Mouse (Mus musculus) forebrain, embryonic 14.5 days (tissue): Measurements from ENCODE around the gene Ctnnb1. TPM values are rescaled to one million over a fixed set of nuclear protein-coding genes. Genes with fewer than 3 reads are reported as not detected.
"Not testable (repeated sequence)": the region's sequence is repeated elsewhere in the genome, so short reads cannot be mapped to it uniquely, and the experiment has no call there.

ENCODE experiments used
- ATAC-seq: fragments of 200-750 bp; cut with Nextera tagmentation; 2 replicates; pipeline ENCODE4 v1.8.0; 2017; ENCODE audit warnings: mild to moderate bottlenecking, moderate library complexity
- DNase-seq: peaks from one replicate; pipeline ENCODE4 v3.0.0-alpha.2; 2015; ENCODE audit warnings: low spot score
- H3K27ac ChIP-seq: fragments of 300-500 bp; sonication (generic); 2 replicates; pipeline ENCODE4 v1.5.1; 2014; ENCODE audit warnings: low read depth, mild to moderate bottlenecking, control low read depth, low read length, moderate library complexity
- H3K27me3 ChIP-seq: fragments of 300-500 bp; sonication (generic); replicated peaks from 2 replicates; pipeline ENCODE4 v1.6.1; 2014; ENCODE audit warnings: low read length, control low read depth, mixed read lengths; ENCODE audit not compliant: control insufficient read depth, insufficient read depth
- H3K36me3 ChIP-seq: fragments of 300-500 bp; sonication (generic); 2 replicates; pipeline ENCODE4 v1.6.1; 2014; ENCODE audit warnings: low read length, control low read depth; ENCODE audit not compliant: control insufficient read depth, insufficient read depth
- H3K4me1 ChIP-seq: fragments of 300-500 bp; sonication (generic); 2 replicates; pipeline ENCODE4 v1.6.1; 2014; ENCODE audit warnings: antibody characterized with exemption, low read length, control low read depth; ENCODE audit not compliant: control insufficient read depth, insufficient read depth
- H3K4me2 ChIP-seq: fragments of 300-500 bp; sonication (generic); 2 replicates; pipeline ENCODE4 v1.6.1; 2014; ENCODE audit warnings: mild to moderate bottlenecking, control low read depth, low read length
- H3K4me3 ChIP-seq: fragments of 300-500 bp; sonication (generic); 2 replicates; pipeline ENCODE4 v1.5.1; 2014; ENCODE audit warnings: low read depth, low read length, control low read depth
- H3K9ac ChIP-seq: fragments of 300-500 bp; sonication (generic); 2 replicates; pipeline ENCODE4 v1.6.1; 2014; ENCODE audit warnings: mild to moderate bottlenecking, low read length, control low read depth, moderate library complexity
- H3K9me3 ChIP-seq: fragments of 300-500 bp; sonication (generic); replicated peaks from 2 replicates; pipeline ENCODE4 v1.6.1; 2016; ENCODE audit warnings: low read length, control low read depth, mixed read lengths; ENCODE audit not compliant: control insufficient read depth
- WGBS: fragments of 180-500 bp; shearing (Covaris S2); extraction: QIAGEN DNeasy Blood & Tissue Kit; methylation state at CpG from one replicate; pipeline ENCODE4 v1.1.7; 2014; 5-methylcytosine and 5-hydroxymethylcytosine counted together
- polyA plus RNA-seq: library from polyadenylated mRNA; unstranded; fragments of >200 nt; fragmentation: Nextera tagmentation; extraction: Ambion mirVana; gene quantifications from 2 replicates; pipeline ENCODE4 v1.2.1, GENCODE M21; 2014

Ctnnb1 gene
- polyA plus RNA-seq, 1 experiment from 2014 or later: 853 TPM

DNA sequence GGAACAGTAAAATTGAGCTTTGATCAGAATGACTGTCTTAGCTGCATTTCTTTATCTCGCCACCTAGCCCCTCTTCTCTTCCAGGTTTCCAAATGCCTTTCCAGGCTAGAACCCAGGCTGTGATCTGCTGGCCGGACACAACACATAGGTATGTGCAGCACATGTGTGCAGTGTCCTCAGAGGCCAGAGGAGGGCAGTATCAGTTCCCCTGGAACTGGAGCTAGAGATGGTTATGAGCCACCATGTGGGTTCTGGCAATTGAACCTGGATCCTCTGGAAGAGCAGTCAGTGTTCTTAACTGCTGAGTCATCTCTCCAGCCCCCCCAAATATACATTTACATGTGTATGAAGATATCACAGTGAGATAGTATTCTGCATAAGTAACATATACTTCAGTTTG, 11.4 kb upstream of the Ctnnb1 start:
- H3K4me2 ChIP-seq, H3K9ac ChIP-seq, H3K4me3 ChIP-seq, ATAC-seq, H3K4me1 ChIP-seq, H3K36me3 ChIP-seq, H3K27me3 ChIP-seq, H3K9me3 ChIP-seq, DNase-seq, H3K27ac ChIP-seq: not testable (repeated sequence)
- WGBS: 96% methylated on average over 2 of the region's 2 CpGs

DNA sequence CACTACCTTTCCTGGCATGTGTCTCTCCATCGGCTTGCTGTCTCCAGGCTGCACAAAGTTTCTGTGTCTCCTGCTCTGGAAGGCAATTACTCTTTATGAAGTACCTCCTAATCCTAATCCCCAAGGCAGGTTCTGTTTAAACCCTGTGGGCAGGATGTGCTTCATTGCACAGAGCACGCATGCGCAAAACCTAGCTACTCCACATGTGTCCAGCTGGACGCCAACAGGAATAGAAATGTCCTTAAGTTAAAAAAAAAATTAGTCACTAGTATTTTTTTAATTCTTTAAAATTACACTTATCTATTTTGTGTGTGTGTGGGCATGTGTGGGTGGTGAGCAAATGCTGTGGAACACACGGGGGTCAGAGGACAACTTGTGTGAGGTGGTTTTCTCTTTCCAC, 10.8 kb upstream of the Ctnnb1 start:
- ATAC-seq (no peak), DNase-seq (no peak)
- no peaks in the 10 kb centered on the region for H3K9me3 ChIP-seq
- H3K36me3 ChIP-seq: no peaks in the 10 kb centered on the region
- no peak overlapping the region for H3K4me2 ChIP-seq
- H3K27me3 ChIP-seq: no peaks in the 10 kb centered on the region
- 84% methylated on average over 5 of the region's 5 CpGs for WGBS
- H3K4me1 ChIP-seq: no peaks in the 10 kb centered on the region
- H3K9ac ChIP-seq: no peak overlapping the region
- no peak overlapping the region for H3K27ac ChIP-seq
- H3K4me3 ChIP-seq: no peak overlapping the region

DNA sequence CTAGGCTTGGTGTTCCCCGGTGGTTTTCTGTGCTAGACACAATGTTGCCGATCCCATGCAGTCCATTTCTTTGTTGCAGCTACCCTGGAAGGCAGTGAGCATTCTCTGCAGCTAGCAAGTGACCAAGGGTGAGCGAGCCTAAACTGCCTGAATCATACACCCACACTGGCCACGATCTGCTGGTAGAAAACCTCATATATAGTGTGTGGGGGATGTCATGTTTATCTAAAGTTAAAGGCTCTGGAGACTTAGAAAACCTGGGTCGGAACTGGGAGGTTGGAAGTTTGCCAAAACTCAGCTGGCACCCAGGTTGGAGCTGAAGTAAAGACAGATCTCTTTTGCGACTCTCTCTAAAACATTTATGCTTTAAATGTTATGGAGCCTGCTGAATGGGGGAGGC, 10.4 kb upstream of the Ctnnb1 start:
- H3K4me3 ChIP-seq: no peak overlapping the region
- ATAC-seq: no peak
- no peaks in the 10 kb centered on the region for H3K27me3 ChIP-seq
- H3K9ac ChIP-seq: no peak overlapping the region
- H3K4me2 ChIP-seq: no peak overlapping the region
- H3K27ac ChIP-seq: no peak overlapping the region
- H3K9me3 ChIP-seq: no peaks in the 10 kb centered on the region
- H3K4me1 ChIP-seq: no peaks in the 10 kb centered on the region
- no peak for DNase-seq
- no peaks in the 10 kb centered on the region for H3K36me3 ChIP-seq
- 48% methylated on average over 6 of the region's 6 CpGs for WGBS

DNA sequence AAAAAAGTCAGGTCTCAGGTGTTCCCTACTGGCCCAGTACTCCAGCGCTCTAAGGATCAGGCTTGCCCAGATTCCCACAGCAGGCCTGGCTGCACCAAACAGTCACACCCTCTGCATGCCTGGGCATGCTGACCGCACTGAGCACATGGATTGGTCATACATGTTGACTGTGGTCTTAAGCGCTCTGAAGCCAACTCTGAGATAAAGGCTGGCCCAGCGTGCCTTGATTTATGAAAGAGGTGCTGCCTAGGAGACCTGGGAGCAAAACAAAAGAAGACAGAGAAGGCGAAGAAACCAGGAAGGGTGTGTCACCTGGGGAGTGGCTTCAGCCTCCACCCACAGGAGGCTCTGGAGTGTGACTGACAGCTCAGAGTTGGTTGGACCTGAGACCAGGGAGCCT, 9.9 kb upstream of the Ctnnb1 start:
- H3K4me1 ChIP-seq: no peaks in the 10 kb centered on the region
- H3K27ac ChIP-seq: no peak overlapping the region
- DNase-seq (no peak), ATAC-seq (no peak)
- H3K4me3 ChIP-seq: no peak overlapping the region
- H3K9me3 ChIP-seq: no peaks in the 10 kb centered on the region
- no peak overlapping the region for H3K9ac ChIP-seq
- H3K4me2 ChIP-seq: no peak overlapping the region
- 76% methylated on average over 5 of the region's 5 CpGs for WGBS
- no peaks in the 10 kb centered on the region for H3K36me3 ChIP-seq
- H3K27me3 ChIP-seq: no peaks in the 10 kb centered on the region

DNA sequence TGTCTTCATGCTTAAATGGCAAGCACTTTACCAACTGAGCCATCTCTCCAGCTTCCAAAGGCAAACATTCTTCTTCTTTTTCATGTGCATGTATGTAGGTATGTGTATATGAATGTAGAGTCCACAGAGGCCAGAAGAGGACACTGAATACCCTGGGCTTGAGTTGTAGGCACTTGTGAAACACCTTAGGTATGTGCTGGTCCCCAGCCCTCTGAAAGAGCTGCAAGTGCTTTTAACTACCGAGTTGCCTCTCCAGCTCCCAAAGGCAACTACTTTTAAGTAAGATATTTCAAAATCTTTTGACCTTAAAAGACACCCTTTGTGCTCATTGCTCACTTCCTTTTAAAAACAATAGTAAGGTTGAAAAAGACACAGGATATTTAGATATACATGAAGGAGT, 2.9 kb upstream of the Ctnnb1 start:
- H3K4me1 ChIP-seq: peaks cover 4% of the 10 kb centered on the region; the same call in 1 of the 2 replicates
- no peaks in the 10 kb centered on the region for H3K9me3 ChIP-seq
- no peak overlapping the region for H3K4me3 ChIP-seq
- ATAC-seq (no peak), DNase-seq (no peak)
- no peak overlapping the region for H3K4me2 ChIP-seq
- H3K27ac ChIP-seq: no peak overlapping the region
- no peaks in the 10 kb centered on the region for H3K36me3 ChIP-seq
- H3K9ac ChIP-seq: no peak overlapping the region
- H3K27me3 ChIP-seq: no peaks in the 10 kb centered on the region
- WGBS: 66% methylated on average over 1 of the region's 1 CpGs

GRCm38 (mm10) chr9:120926939-120927606, 1.9 kb upstream of the Ctnnb1 start:
- H3K36me3 ChIP-seq: no peaks in the 10 kb centered on the region
- WGBS: 32% methylated on average over 9 of the region's 9 CpGs
- ATAC-seq (no peak), DNase-seq (no peak)
- no peak overlapping the region for H3K9ac ChIP-seq
- no peak overlapping the region for H3K4me3 ChIP-seq
- H3K4me1 ChIP-seq: peaks cover 4% of the 10 kb centered on the region; the same call in 1 of the 2 replicates
- H3K27me3 ChIP-seq: no peaks in the 10 kb centered on the region
- H3K4me2 ChIP-seq: no peak overlapping the region
- H3K9me3 ChIP-seq: no peaks in the 10 kb centered on the region
- H3K27ac ChIP-seq: no peak overlapping the region

GRCm38 (mm10) chr9:120930021-120930420, 1.0 kb downstream of the Ctnnb1 start:
- H3K9ac ChIP-seq: no peak overlapping the region

DNA sequence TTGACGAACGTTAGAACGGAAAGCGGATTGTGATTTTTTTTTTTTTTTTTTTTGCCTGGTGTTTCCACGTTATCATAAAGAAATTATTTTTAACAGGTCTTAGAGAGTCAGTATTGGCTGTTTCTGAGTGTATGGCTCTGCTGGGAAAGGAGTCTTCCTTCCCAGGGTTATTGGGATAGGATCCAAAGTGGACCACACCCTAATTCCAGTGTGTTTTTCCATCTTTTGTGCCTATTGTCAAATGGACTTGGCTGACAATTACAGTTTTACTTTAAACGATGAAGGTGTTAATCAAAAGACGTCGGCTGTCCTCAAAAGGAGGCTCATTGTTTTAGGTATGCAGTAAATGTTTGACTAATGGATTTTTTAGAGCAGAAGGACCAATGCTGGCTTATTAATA, 1.8 kb downstream of the Ctnnb1 start:
- 40% methylated on average over 8 of the region's 8 CpGs for WGBS
- H3K4me3 ChIP-seq: no peak overlapping the region
- no peak overlapping the region; the same call in 1 of the 2 replicates for H3K27ac ChIP-seq
- H3K27me3 ChIP-seq: no peaks in the 10 kb centered on the region
- H3K9me3 ChIP-seq: no peaks in the 10 kb centered on the region
- H3K9ac ChIP-seq: no peak overlapping the region
- H3K4me2 ChIP-seq: no peak overlapping the region
- no peak for DNase-seq
- ATAC-seq: no peak
- H3K4me1 ChIP-seq: peaks cover 12% of the 10 kb centered on the region; the same call in 1 of the 2 replicates
- H3K36me3 ChIP-seq: no peaks in the 10 kb centered on the region

More at GRCm38 (mm10) chr9:120930021-120930420, 1.0 kb downstream of the Ctnnb1 start:
- Histone ChIP-seq H3K4me1 (peaks cover 6% of the 10 kb centered on the region; the same call in 1 of the 2 replicates), H3K4me2 (peak overlapping the region; percentile 20; the same call in 1 of the 2 replicates), H3K27me3 (no peaks in the 10 kb centered on the region), H3K36me3 (no peaks in the 10 kb centered on the region), H3K4me3 (no peak overlapping the region), H3K9me3 (no peaks in the 10 kb centered on the region), H3K27ac (peak overlapping the region; percentile 72)
- 88% methylated on average over 12 of the region's 12 CpGs for WGBS
- DNase-seq: no peak
- no peak for ATAC-seq

GRCm38 (mm10) chr9:120932371-120932770, 3.4 kb downstream of the Ctnnb1 start:
- H3K9ac ChIP-seq: no peak overlapping the region
- ATAC-seq (no peak), DNase-seq (peak; percentile 47)
- H3K9me3 ChIP-seq: no peaks in the 10 kb centered on the region
- H3K27me3 ChIP-seq: no peaks in the 10 kb centered on the region
- H3K4me1 ChIP-seq: peaks cover 25% of the 10 kb centered on the region
- WGBS: 9% methylated on average over 6 of the region's 6 CpGs
- peak overlapping the region; percentile 28; the same call in 1 of the 2 replicates for H3K27ac ChIP-seq
- H3K4me3 ChIP-seq: no peak overlapping the region
- H3K36me3 ChIP-seq: no peaks in the 10 kb centered on the region
- no peak overlapping the region for H3K4me2 ChIP-seq
